Mouse (Mus musculus) MEL (cell line): ENCODE measurements at regions not wholly inside any gene's neighbourhood (a gene's known extent, or its start where the extent isn't known, plus 50 kb on each side); places are given as distances from the start of the nearest gene placed in this dataset.

ENCODE experiments used
- CHD1 ChIP-seq: IDR thresholded peaks from 2 replicates; pipeline ENCODE4 v1.6.1; 2012; ENCODE audit warnings: low read depth, mild to moderate bottlenecking, inconsistent platforms, low read length, improper control_type of control experiment
- CTCF ChIP-seq, 3 experiments: IDR thresholded peaks in 2 of 3; conservative IDR thresholded peaks in 1 of 3; 2 replicates each; pipeline ENCODE4 v1.5.1; 2011 to 2012; ENCODE audit warnings: low read length in 3 of 3, low read depth in 2 of 3, mild to moderate bottlenecking in 2 of 3, improper control_type of control experiment in 1 of 3, inconsistent platforms in 1 of 3, mixed read lengths in 1 of 3, moderate library complexity in 1 of 3; ENCODE audit not compliant: control insufficient read depth in 1 of 3, insufficient read depth in 1 of 3, poor library complexity in 1 of 3, severe bottlenecking in 1 of 3
- ELF1 ChIP-seq: IDR thresholded peaks from 2 replicates; pipeline ENCODE4 v1.6.1; 2014; ENCODE audit warnings: low read depth, mild to moderate bottlenecking, inconsistent platforms, low read length, improper control_type of control experiment, moderate library complexity
- GATA1 ChIP-seq: IDR thresholded peaks from 2 replicates; pipeline ENCODE4 v1.6.1; 2011; ENCODE audit warnings: low read depth, low read length, improper control_type of control experiment
- MAX ChIP-seq: IDR thresholded peaks from 2 replicates; pipeline ENCODE4 v1.6.1; 2011; ENCODE audit warnings: low read length, improper control_type of control experiment
- POLR2A ChIP-seq, 2 experiments: IDR thresholded peaks; 2 replicates each; pipeline ENCODE4 v1.6.1; 2011 to 2012; ENCODE audit warnings: low read length in 2 of 2, mild to moderate bottlenecking in 2 of 2, control low read depth in 1 of 2, improper control_type of control experiment in 1 of 2, low read depth in 1 of 2, moderate library complexity in 1 of 2; ENCODE audit not compliant: control insufficient read depth in 1 of 2, insufficient read depth in 1 of 2, poor library complexity in 1 of 2
- POLR2AphosphoS2 ChIP-seq: IDR thresholded peaks from 2 replicates; pipeline ENCODE4 v1.6.1; 2011; ENCODE audit warnings: low read length, improper control_type of control experiment
- RCOR1 ChIP-seq: IDR thresholded peaks from 2 replicates; pipeline ENCODE4 v1.6.1; 2012; ENCODE audit warnings: low read depth, mild to moderate bottlenecking, inconsistent platforms, low read length, improper control_type of control experiment
- SMC3 ChIP-seq: IDR thresholded peaks from 2 replicates; pipeline ENCODE4 v1.6.1; 2011; ENCODE audit warnings: low read depth, low read length, improper control_type of control experiment
- UBTF ChIP-seq: IDR thresholded peaks from 2 replicates; pipeline ENCODE4 v1.6.1; 2012; ENCODE audit warnings: low read depth, mild to moderate bottlenecking, inconsistent platforms, low read length, improper control_type of control experiment, moderate library complexity, borderline replicate concordance; ENCODE audit not compliant: insufficient read depth
- ZC3H11A ChIP-seq: IDR thresholded peaks from 2 replicates; pipeline ENCODE4 v1.6.1; 2012; ENCODE audit warnings: low read depth, mild to moderate bottlenecking, inconsistent platforms, low read length, improper control_type of control experiment
- ZKSCAN1 ChIP-seq: IDR thresholded peaks from 2 replicates; pipeline ENCODE4 v1.6.1; 2012; ENCODE audit warnings: low read depth, mild to moderate bottlenecking, inconsistent platforms, low read length, improper control_type of control experiment, moderate library complexity

DNA sequence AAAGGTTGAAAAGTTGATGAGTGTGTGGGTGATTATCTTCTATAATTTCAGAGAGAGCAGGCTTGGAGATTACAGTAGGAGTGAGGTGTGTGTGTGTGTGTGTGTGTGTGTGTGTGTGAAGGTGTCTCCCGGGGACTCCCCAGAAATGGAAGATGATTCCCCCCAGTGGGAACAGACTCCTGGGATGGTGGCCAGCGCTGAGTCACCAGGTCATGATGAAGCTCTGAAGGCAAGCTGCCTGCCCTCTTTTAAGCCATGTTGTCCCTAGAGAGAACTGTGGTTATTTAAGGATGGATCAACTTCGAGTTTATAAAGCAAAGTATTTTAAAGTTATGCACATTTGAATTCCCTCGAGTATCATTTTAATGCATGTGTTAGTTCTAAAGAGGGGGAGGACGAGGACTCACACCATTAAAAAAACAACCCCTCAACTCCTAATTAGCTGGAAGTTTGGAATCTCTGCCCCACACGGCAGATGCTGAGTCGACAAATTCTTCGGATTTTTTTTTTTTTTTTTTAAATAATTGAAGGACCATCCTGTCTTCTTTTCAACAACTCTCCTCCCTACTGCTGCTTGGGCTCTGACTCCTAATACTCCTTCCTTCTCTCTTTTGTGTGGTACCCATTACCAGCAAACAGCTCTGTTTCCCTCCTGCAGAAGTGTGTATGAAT is 186.6 kb downstream of the Ly86 start:
- TF ChIP-seq ZKSCAN1 = no peak
- no peak for TF ChIP-seq ELF1
- TF ChIP-seq SMC3 = no peak
- no peak for TF ChIP-seq CTCF (IDR thresholded peaks at IDR 0.05 in 2 of 3, conservative IDR thresholded peaks at IDR 0.05 in 1 of 3; ENCODE audit: control insufficient read depth in 1 of 3, insufficient read depth in 1 of 3, low read depth in 2 of 3, low read length in 3 of 3, poor library complexity in 1 of 3, severe bottlenecking in 1 of 3)
- no peak for TF ChIP-seq CHD1
- TF ChIP-seq GATA1 = no peak
- no peak for TF ChIP-seq POLR2A (IDR thresholded peaks at IDR 0.05; ENCODE audit: control insufficient read depth in 1 of 2, insufficient read depth in 1 of 2, low read depth in 1 of 2, low read length in 2 of 2, poor library complexity in 1 of 2)
- TF ChIP-seq MAX = no peak
- TF ChIP-seq RCOR1 = no peak
- TF ChIP-seq UBTF = no peak
- TF ChIP-seq POLR2AphosphoS2 = no peak
- TF ChIP-seq ZC3H11A = no peak
